Mouse (Mus musculus) heart, adult 2 months (tissue): ENCODE data around the gene Slc38a3. TPM values are rescaled to one million over a fixed set of nuclear protein-coding genes. Genes with fewer than 3 reads are reported as not detected.

Experiments used
- DNase-seq, 2 experiments: peaks; one replicate each; pipeline ENCODE4 v3.0.0; 2021
- H3K27ac ChIP-seq: fragments of 200-600 bp; 2 replicates; pipeline ENCODE4 v1.8.1; 2022
- H3K27me3 ChIP-seq: fragments of 200-500 bp; 2 replicates; pipeline ENCODE4 v1.6.1; 2012; ENCODE audit warnings: mild to moderate bottlenecking, low read length, inconsistent platforms, mixed read lengths; ENCODE audit not compliant: control insufficient read depth, insufficient read depth
- H3K36me3 ChIP-seq: fragments of 200-500 bp; 2 replicates; pipeline ENCODE4 v1.6.1; 2012; ENCODE audit warnings: low read length, inconsistent platforms; ENCODE audit not compliant: control insufficient read depth, insufficient read depth
- H3K4me1 ChIP-seq: fragments of 200-500 bp; 2 replicates; pipeline ENCODE4 v1.6.1; 2011; ENCODE audit warnings: low read length; ENCODE audit not compliant: control insufficient read depth, insufficient read depth
- H3K4me3 ChIP-seq: fragments of 200-600 bp; 2 replicates; pipeline ENCODE4 v1.8.1; 2022
- H3K79me2 ChIP-seq: fragments of 200-500 bp; replicated peaks from 2 replicates; pipeline ENCODE4 v1.6.1; 2012; ENCODE audit warnings: mild to moderate bottlenecking, inconsistent platforms, low read length, moderate library complexity, mixed read lengths; ENCODE audit not compliant: control insufficient read depth, insufficient read depth
- H3K9ac ChIP-seq: fragments of 200-500 bp; 2 replicates; pipeline ENCODE4 v1.6.1; 2012; ENCODE audit warnings: low read depth, mild to moderate bottlenecking, control low read depth, inconsistent platforms, low read length, mixed read lengths
- CTCF ChIP-seq: fragments of 200-600 bp; IDR thresholded peaks from 2 replicates; pipeline ENCODE4 v1.8.1; 2022; ENCODE audit warnings: antibody characterized with exemption, mild to moderate bottlenecking, moderate library complexity
- EP300 ChIP-seq: fragments of 200-500 bp; IDR thresholded peaks from 2 replicates; pipeline ENCODE4 v1.6.1; 2011; ENCODE audit warnings: low read depth, low read length, control low read depth; ENCODE audit not compliant: insufficient read depth
- POLR2A ChIP-seq: fragments of 200-500 bp; IDR thresholded peaks from 2 replicates; pipeline ENCODE4 v1.6.1; 2011; ENCODE audit warnings: mild to moderate bottlenecking, low read depth, low read length, control low read depth; ENCODE audit not compliant: insufficient read depth
- WGBS: fragments of 180-500 bp; shearing (Covaris S2); methylation state at CpG from one replicate; pipeline ENCODE4 v1.1.7; 2018; 5-methylcytosine and 5-hydroxymethylcytosine counted together
- intact Hi-C: fragments of 180-260 bp; cut with DNase I; formaldehyde crosslinking; loops from one replicate; pipeline ENCODE4 v1.15.1; 2025
- polyA plus RNA-seq: library from polyadenylated mRNA; depleted of rRNA; stranded (reverse); fragments of >200 nt; gene quantifications from 2 replicates; pipeline ENCODE4 v1.2.3, GENCODE M21; 2012
- total RNA-seq, 2 experiments: library from RNA; stranded (reverse); gene quantifications; 2 replicates each; pipeline ENCODE4 v1.2.3; 2021

Slc38a3 gene
- total and polyA plus RNA-seq, 3 experiments = 71.5 to 162 (median 88.3) TPM

DNA sequence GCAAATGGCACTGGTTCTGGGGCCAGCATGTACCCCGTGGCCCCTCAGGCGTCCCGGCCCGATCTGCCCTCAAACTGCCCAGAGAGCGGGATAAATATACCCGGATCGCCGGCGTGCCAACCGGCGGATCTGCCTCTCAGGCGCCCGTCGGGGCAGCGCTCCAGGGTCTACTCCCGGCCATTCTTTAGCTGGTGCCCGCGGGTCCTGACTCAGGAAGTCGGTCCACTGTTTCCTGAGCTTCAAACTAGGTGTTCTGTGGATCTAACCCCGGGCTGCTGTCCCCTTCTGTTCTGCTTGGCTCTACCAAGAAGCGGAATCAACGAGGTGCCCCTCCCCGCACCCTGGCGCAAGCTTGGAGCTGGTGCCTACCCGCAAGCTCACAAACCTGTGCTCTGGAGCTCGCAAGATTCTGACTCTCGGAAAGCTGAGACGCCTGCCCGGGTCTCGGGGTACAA is 2.6 kb downstream of the Slc38a3 start:
- no peaks in the 10 kb centered on the region; the same call in 1 of the 2 replicates for H3K79me2 ChIP-seq
- H3K9ac ChIP-seq = peak overlapping the region; percentile 79
- WGBS = 2% methylated on average over 30 of the region's 30 CpGs
- TF ChIP-seq CTCF (no peak), POLR2A (no peak), EP300 (no peak)
- intact Hi-C loops = no loop called here
- H3K27ac ChIP-seq = peak overlapping the region; percentile 85
- peaks cover 14% of the 10 kb centered on the region; the same call in 1 of the 2 replicates for H3K4me1 ChIP-seq
- peak overlapping the region; percentile 57 for H3K4me3 ChIP-seq
- H3K27me3 ChIP-seq = no peaks in the 10 kb centered on the region
- DNase-seq = peak; percentile 55 to 61
- no peaks in the 10 kb centered on the region for H3K36me3 ChIP-seq

DNA sequence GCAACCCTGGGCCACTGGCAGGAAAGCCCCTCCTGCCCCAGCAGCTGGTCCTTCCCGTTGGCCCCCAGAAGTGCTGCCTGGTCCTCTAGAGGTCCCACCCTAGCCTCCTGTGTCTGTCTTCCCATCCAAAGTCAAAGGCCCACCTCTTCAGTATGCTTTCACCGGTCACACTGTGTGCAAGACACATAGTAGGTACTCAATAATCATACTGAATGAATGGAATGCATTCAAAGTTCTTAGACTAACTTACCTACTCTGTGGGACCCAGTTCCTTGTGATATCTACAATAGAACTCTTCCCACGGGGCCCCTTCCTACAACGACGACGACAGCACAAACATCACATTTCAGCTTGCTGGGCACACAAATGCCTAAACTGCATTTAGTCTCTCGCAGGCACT is 4.0 kb downstream of the Slc38a3 start:
- intact Hi-C loops = no loop called here
- TF ChIP-seq POLR2A (no peak), CTCF (no peak), EP300 (no peak)

DNA sequence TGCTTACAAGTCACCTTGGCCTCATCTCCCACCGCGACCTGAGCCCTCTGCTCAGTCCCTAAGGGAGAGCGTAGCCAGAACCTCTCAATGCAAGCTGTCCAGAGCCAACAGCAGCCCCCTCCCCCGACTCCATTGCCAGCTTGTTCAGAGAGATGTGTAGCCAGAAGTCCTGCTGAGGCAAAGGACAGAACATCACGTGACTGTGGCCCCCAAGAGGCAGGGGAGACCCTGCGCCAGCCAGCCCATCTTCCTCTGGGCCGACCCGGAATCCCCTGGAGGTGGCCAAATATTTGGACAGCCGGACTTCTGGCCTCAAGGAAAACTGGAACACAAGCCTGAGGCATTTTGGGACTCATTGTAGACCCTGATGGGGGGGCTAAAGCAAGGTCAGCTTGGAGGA is 5.8 kb downstream of the Slc38a3 start:
- H3K79me2 ChIP-seq = no peaks in the 10 kb centered on the region; the same call in 1 of the 2 replicates
- no peak for TF ChIP-seq POLR2A
- TF ChIP-seq CTCF = no peak
- TF ChIP-seq EP300 = no peak
- H3K27ac ChIP-seq = no peak overlapping the region
- intact Hi-C loops = no loop called here
- H3K9ac ChIP-seq = no peak overlapping the region
- H3K36me3 ChIP-seq = no peaks in the 10 kb centered on the region
- H3K27me3 ChIP-seq = no peaks in the 10 kb centered on the region
- WGBS = 72% methylated on average over 9 of the region's 9 CpGs
- DNase-seq = no peak
- H3K4me3 ChIP-seq = no peak overlapping the region
- H3K4me1 ChIP-seq = peaks cover 6% of the 10 kb centered on the region; the same call in 1 of the 2 replicates

More for the DNA sequence above, 4.0 kb downstream of the Slc38a3 start:
- no peak overlapping the region for H3K9ac ChIP-seq
- 77% methylated on average over 7 of the region's 7 CpGs for WGBS
- H3K36me3 ChIP-seq = no peaks in the 10 kb centered on the region
- H3K4me3 ChIP-seq = no peak overlapping the region
- H3K27ac ChIP-seq = no peak overlapping the region
- H3K79me2 ChIP-seq = no peaks in the 10 kb centered on the region; the same call in 1 of the 2 replicates
- no peak for DNase-seq
- H3K4me1 ChIP-seq = peaks cover 13% of the 10 kb centered on the region; the same call in 1 of the 2 replicates
- H3K27me3 ChIP-seq = no peaks in the 10 kb centered on the region

DNA sequence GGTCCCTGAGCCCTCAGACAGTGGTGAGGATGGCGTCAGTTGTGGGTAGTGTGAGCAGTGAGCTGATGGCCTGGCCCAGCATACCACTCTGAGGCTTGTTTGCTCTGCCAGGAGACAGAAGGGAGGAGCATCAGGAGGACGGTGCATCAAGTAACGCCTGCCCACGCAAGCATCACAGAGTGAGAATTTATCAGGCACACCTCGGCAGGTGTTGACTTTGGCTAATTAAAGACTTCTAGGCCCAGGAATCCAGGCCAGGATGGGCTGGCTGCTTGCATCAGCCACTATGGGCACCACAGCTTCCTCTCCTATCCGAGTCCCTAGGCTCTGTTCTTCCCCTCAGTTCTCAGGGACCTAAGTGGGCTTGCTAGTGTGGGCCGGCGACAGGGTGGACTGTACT is 7.0 kb downstream of the Slc38a3 start:
- no peak for DNase-seq
- no peak overlapping the region for H3K4me3 ChIP-seq
- H3K4me1 ChIP-seq = 0 out of 2 replicates have a peak, but pooled peaks cover 1% of the 10 kb centered on the region
- H3K27me3 ChIP-seq = no peaks in the 10 kb centered on the region
- intact Hi-C loops = no loop called here
- no peak overlapping the region for H3K27ac ChIP-seq
- H3K79me2 ChIP-seq = no peaks in the 10 kb centered on the region; the same call in 1 of the 2 replicates
- TF ChIP-seq CTCF (no peak), EP300 (no peak), POLR2A (no peak)
- no peak overlapping the region for H3K9ac ChIP-seq
- 74% methylated on average over 8 of the region's 8 CpGs for WGBS
- H3K36me3 ChIP-seq = no peaks in the 10 kb centered on the region

DNA sequence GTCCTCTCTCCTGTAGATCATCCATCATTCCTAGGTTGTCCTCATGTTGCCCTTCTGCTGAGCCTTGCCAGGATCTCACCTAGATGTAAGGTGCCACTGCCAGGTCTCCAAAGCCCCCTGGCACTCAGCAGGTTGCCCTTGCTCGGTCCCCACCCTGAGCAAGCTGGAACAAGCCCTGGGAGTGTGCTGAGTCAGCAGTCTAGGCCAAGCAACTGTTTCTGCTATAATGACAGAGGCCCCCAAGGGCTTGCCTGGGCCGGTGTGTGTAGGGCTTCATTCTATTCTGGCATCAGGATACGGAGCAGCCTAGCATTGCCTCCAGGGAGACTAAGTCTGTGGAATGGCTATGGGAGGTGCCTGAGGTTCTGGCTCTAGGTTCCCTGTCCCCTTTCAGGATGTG is 8.6 kb downstream of the Slc38a3 start:
- H3K9ac ChIP-seq = no peak overlapping the region
- no peak for DNase-seq
- H3K27me3 ChIP-seq = no peaks in the 10 kb centered on the region
- H3K79me2 ChIP-seq = no peaks in the 10 kb centered on the region
- H3K36me3 ChIP-seq = no peaks in the 10 kb centered on the region
- intact Hi-C loops = no loop called here
- WGBS = 47% methylated on average over 3 of the region's 3 CpGs
- no peak for TF ChIP-seq POLR2A
- TF ChIP-seq EP300 = no peak
- no peak for TF ChIP-seq CTCF
- H3K4me1 ChIP-seq = 0 out of 2 replicates have a peak, but pooled peaks cover 1% of the 10 kb centered on the region
- H3K4me3 ChIP-seq = no peak overlapping the region
- H3K27ac ChIP-seq = no peak overlapping the region

DNA sequence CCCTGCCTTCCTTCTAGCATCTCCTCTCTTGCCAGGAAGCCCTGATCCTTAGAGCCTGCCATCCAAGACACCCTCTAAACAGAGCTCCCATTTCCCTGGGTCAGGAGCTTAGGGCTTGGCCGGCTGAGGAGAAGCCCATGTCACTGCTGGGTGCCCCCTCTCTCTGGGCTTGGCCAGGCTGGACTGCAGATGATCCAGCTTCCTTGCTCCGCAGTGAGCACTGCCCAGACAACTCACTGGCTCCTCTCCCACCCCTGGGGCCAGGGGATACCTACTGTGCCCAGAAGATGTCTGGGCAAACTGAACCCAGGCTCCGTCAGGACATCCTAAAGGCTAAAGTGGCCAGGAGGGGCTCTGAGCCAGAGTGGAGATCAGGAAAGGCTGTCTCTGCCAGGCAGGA is 9.4 kb downstream of the Slc38a3 start:
- Histone ChIP-seq H3K79me2 (no peaks in the 10 kb centered on the region), H3K27ac (no peak overlapping the region), H3K4me3 (no peak overlapping the region), H3K36me3 (no peaks in the 10 kb centered on the region), H3K27me3 (no peaks in the 10 kb centered on the region), H3K9ac (no peak overlapping the region), H3K4me1 (0 out of 2 replicates have a peak, but pooled peaks cover 1% of the 10 kb centered on the region)
- TF ChIP-seq CTCF (no peak), EP300 (no peak), POLR2A (no peak)
- 86% methylated on average over 3 of the region's 3 CpGs for WGBS
- no peak for DNase-seq
- intact Hi-C loops = no loop called here

DNA sequence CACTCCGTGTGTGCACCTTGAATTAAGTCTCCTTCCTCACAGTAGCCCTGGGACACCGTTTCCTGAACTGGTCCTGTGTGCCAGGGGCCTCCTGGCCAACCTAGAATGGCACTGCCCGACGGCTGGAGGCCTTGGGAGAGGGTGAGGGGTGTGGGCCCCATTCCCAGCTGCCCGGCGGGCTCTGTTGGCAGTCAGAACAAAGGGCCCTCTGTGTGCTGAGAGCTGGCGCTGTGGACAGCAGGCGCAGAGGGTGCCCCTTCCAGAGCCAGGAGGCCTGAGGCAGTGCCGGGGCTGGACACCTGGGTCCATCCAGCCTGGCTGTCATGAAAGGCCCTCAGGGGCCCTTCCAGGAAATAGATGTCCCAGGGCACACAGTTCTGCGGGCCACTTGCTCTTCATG is 9.8 kb downstream of the Slc38a3 start:
- Histone ChIP-seq H3K36me3 (no peaks in the 10 kb centered on the region), H3K4me1 (0 out of 2 replicates have a peak, but pooled peaks cover 1% of the 10 kb centered on the region), H3K9ac (no peak overlapping the region), H3K27ac (no peak overlapping the region), H3K4me3 (no peak overlapping the region), H3K79me2 (no peaks in the 10 kb centered on the region), H3K27me3 (no peaks in the 10 kb centered on the region)
- TF ChIP-seq CTCF (no peak), EP300 (no peak), POLR2A (no peak)
- intact Hi-C loops = no loop called here
- 54% methylated on average over 10 of the region's 10 CpGs for WGBS
- peak in 1 of 2 experiments; percentile 21 for DNase-seq
